Mouse (Mus musculus) testis, postnatal 10 days (tissue): ENCODE data around the gene Tgm1.

Experiments used
- DNase-seq: peaks from one replicate; pipeline ENCODE4 v3.0.0; 2021; ENCODE audit warnings: low spot score

The Tgm1 gene

GRCm38 (mm10) chr14:55713729-55714122 is at the start of gene Tgm1:
TSS of gene Tgm1 (minus strand) at chr14:55713926.
- DNase-seq: no peak

GRCm38 (mm10) chr14:55763166-55763565 is 49.4 kb upstream of the Tgm1 start:
- DNase-seq: no peak

- DNase-seq: peak; percentile 71
Observed at GRCm38 (mm10) chr14:55762001-55762821, 48.5 kb upstream of the Tgm1 start.

- no peak for DNase-seq
Observed at GRCm38 (mm10) chr14:55761163-55761562, 47.4 kb upstream of the Tgm1 start, which contains the start of gene Ltb4r2. TSS of gene Ltb4r2 (plus strand) at chr14:55761428.

- peak; percentile 90 for DNase-seq
Observed at GRCm38 (mm10) chr14:55760156-55760555, 46.4 kb upstream of the Tgm1 start.

GRCm38 (mm10) chr14:55758363-55758784 is 44.6 kb upstream of the Tgm1 start, which contains the start of gene Cideb:
TSS of gene Cideb (minus strand) at chr14:55758458.
- no peak for DNase-seq

GRCm38 (mm10) chr14:55757566-55757965 is 43.8 kb upstream of the Tgm1 start:
- DNase-seq: no peak

GRCm38 (mm10) chr14:55747051-55747847 is 33.5 kb upstream of the Tgm1 start:
- no peak for DNase-seq

- no peak for DNase-seq
Observed at GRCm38 (mm10) chr14:55745861-55746237, 32.1 kb upstream of the Tgm1 start.

GRCm38 (mm10) chr14:55745180-55745860 is 31.6 kb upstream of the Tgm1 start, which contains the start of the genes Dhrs1 and Nop9:
TSS of gene Dhrs1 (minus strand) at chr14:55745690.
TSS of gene Nop9 (plus strand) at chr14:55745693.
- peak; percentile 93 for DNase-seq

GRCm38 (mm10) chr14:55743711-55744110 is 30.0 kb upstream of the Tgm1 start:
- DNase-seq: peak; percentile 93

- no peak for DNase-seq
Observed at GRCm38 (mm10) chr14:55737086-55737687, 23.5 kb upstream of the Tgm1 start.

GRCm38 (mm10) chr14:55735758-55736157 is 22.0 kb upstream of the Tgm1 start:
- DNase-seq: no peak

- no peak for DNase-seq
Observed at GRCm38 (mm10) chr14:55735334-55735733, 21.6 kb upstream of the Tgm1 start.

GRCm38 (mm10) chr14:55734869-55735268 is 21.1 kb upstream of the Tgm1 start:
- DNase-seq: no peak

GRCm38 (mm10) chr14:55733889-55734288 is 20.2 kb upstream of the Tgm1 start:
- no peak for DNase-seq

- DNase-seq: no peak
Observed at GRCm38 (mm10) chr14:55730531-55731032, 16.9 kb upstream of the Tgm1 start.

GRCm38 (mm10) chr14:55730116-55730515 is 16.4 kb upstream of the Tgm1 start:
- no peak for DNase-seq

GRCm38 (mm10) chr14:55727889-55728685 is 14.4 kb upstream of the Tgm1 start:
- no peak for DNase-seq

GRCm38 (mm10) chr14:55726261-55726660 is 12.5 kb upstream of the Tgm1 start:
- no peak for DNase-seq

- DNase-seq: no peak
Observed at GRCm38 (mm10) chr14:55724411-55724871, 10.7 kb upstream of the Tgm1 start.
